Mouse (Mus musculus) gastrocnemius, postnatal 25 days (tissue): ENCODE results near the gene Vps37b. TPM values are rescaled to one million over a fixed set of nuclear protein-coding genes. Genes with fewer than 3 reads are reported as not detected.
"Not testable (repeated sequence)": the region's sequence is repeated elsewhere in the genome, so short reads cannot be mapped to it uniquely, and the experiment has no call there.

ENCODE experiments used
- DNase-seq: peaks from one replicate; pipeline ENCODE4 v3.0.0; 2022
- long read RNA-seq, 2 experiments: library from polyadenylated mRNA; stranded (forward); transcript quantifications; one replicate each; pipeline ENCODE4 v2.0.0; 2021
- total RNA-seq, 2 experiments: library from RNA; stranded (reverse); gene quantifications; 1 replicate in 1 of 2; 2 replicates in 1 of 2; pipeline ENCODE4 v1.2.3; 2021

Vps37b gene
- 1 to 10 TPM; 4.2 to 6.3 TPM for total RNA-seq
- long read RNA-seq, experiment 1, partial matches to known transcripts: 0 of 74 reads
- long read RNA-seq, experiment 1, other reads (novel, unspliced or antisense): 70 of 74 reads
- long read RNA-seq, experiment 2, transcript Vps37b-201 (4 exons, 2,522 nt): major isoform, 13 of 41 reads
- long read RNA-seq, experiment 2, partial matches to known transcripts: 0 of 41 reads
- long read RNA-seq, experiment 2, other reads (novel, unspliced or antisense): 28 of 41 reads

DNA sequence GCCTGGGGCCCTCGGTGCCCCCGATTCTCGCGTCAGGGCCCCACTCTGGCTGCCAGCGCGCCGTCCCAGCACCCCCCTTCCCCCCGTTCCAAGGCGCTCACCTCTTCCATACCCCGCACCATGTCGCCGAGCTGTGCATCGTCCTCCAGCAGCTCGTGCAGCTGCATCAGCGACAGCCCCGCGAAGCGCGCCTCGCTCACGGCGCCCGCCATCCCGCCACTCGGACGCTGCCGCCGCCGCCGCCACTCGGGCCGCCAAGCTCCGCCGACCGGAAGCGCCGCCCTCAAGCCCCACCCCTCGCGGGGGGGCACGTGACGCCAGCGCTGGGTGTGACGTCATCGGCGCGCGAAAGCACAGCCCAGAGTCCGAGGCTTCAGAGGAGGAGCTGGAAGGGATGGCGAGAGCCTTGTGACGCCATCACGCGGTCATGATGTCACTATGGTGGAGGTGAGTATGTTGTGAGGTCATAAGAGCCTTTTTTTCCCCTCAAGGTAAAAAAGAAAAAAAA, at the start of gene Vps37b:
Gene Vps37b (minus strand): TSS at position 270 of the 508 bp plus-strand sequence.
- DNase-seq: peak; percentile 77

DNA sequence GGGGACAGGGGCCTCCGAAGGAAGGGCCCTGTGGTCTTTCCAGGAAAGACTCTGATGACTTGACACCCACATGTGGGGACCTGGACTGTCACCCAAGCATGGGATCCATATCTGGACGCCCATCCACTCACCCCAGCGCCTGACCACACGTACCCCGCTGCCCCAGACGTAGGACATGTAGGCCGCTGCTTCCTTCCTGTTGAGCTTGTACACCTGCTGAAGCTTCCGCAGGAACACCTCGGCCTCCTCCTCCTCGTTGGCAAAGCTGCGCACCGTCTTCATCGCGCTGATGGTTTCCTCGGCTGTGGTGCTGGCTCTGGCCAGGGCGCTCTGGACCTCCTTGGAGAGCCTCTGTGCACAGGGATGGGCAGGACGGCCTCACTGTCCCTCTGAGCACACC, 47.8 kb upstream of the Vps37b start:
- no peak for DNase-seq

DNA sequence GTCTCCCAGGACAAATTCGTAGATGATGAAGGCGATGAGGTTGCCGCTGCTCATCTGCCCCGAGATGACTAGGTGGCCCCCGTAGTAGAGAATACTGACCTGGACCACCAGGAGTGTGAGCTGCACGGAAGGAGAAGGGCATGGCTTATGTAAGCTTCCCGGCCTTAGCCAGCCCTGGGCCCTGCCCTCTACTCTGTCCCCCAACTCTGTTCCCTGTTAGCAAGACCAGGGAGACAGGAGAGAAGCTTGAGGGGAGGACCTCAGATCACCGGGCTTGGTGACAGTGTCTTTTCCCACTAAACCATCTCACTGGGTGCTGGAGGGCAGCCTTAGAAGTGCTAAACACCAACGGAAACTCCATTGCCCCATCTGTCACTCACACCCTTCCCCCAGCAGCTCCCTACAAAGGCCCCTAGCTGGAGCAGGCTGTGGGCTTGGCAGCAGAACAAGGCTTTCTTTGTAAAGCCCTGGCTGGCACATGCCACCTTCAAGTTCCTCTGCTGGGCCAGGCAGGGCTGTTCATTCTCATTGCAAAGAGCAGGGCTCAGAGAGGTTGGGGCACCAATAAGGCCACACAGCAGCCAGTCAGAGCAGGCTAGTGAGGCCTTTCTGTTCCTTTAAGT, 46.8 kb upstream of the Vps37b start:
- DNase-seq: no peak

DNA sequence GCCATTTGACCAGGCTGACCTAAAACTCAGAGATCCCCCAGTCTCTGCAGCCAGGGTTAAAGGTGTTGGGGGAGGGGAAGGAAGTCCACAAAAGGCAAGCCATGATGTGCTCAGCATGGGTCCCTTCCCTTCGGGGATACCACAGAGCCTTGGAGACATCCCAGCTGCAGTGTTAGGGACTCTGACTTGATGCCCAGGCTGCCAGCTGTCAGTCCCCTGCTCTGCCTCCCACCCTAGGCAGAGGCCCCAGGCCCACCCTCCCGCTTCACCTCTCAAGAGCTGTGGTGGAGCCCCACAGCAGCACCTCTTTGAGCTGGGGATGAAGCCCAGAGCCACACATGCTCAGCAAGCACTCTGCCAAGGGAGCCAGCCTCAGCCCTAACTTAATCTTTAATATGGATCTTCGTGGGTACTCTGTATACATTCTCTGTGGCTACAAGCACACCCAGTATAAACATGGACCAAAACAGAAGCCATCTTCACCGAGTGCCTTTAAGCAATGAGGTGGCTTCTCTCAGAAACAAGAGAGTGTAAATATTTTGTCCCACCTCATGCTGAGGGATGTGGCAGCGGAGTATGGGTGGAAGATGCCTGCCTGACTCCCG, 45.9 kb upstream of the Vps37b start:
- no peak for DNase-seq

DNA sequence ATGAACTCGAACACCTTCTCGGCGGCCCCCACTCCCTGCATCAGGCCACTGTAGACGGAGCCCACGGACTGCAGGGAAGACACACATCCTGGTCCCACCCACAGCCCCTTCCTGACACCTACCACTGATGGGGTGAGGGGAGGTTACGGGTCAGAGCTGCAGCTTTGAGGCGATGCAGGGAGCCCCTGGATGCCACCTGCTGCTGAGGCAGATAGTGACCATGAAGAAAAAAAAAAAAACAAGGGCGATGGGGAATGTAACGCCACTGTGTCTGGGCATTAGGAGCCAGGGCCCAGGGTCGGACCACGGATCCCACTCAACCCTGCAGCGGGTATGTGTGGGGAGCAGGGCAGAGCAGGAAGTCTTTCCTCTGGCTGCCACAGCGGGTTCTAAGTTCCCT, 45.2 kb upstream of the Vps37b start:
- no peak for DNase-seq

DNA sequence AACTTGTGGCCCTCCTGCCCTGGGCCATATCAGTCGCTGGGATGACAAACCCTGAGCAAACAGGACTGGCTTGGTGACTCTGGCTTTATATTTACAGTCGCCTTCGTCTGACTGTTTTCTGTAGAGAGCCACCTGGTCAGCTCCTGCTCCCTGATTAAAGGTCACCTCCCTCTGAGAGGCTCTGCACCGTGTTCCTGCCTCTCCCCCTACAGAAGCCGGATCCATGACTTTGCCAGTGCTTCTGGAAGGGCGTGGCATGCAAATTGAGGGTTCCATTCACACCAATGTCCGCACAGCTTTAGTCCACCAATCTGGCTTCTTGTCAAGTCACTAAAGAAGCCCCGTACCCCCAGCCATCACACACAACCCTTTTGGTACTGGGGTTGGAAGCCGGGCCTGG, 44.5 kb upstream of the Vps37b start:
- no peak for DNase-seq

DNA sequence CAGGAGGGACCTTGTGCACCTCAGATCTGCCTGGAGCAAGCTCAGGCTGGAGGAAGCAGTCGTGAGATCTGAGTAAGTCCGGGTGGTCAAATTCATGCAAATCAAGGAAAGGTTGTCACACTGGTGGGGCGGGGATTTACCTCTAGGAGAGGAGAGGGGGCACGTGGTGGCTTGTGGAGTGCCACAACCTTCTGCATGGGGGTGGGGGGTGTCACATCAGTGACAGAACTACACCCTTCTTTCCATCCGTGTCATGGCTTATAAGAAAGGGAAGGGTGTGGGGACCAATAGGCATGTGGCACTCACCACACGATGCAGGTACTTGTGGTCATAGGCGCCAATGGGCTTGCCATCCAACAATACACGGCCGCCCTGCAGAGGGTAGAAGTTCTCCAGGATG, 43.6 kb upstream of the Vps37b start:
- DNase-seq: no peak

DNA sequence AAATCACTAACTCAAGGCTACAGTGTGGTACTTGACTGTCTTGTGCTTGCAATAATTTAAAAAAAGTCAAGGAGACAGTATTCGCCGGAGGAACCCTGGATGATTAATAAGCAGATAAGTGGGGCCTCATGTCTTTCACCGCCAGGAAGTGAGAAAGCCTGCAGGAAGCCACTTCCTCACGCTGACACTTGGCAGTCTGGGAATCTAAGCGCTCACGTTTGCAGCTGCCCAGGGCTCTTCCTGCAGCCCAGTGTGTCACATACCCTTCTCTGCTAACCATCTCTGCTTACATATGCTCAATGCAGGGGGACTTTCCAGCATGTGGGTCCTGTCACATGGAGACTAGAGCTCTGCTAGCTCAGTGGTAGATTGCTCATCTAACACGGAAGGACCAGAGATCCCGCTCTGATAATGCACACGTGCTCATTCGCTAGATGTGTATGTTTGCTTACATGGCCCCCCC, 42.8 kb upstream of the Vps37b start:
- DNase-seq: no peak

DNA sequence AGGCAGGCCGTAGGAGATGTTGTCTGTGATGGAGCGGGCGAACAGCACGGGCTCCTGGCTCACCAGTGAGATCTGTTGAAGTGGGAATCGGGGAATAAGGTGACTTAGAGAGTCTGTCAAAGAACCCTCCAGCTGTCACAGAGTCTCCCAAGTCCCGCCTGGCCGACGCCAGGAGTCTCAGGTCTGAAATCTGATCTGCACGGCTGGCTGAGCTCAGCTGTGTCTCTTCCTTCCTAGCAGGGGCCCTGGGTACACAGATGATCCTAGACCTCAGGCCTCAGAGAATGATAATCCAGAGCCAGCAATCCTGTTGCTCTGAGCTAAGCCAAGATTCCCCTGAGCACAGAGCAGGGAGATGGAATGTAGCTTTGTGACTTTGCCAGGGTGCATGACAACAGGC, 41.6 kb upstream of the Vps37b start:
- peak; percentile 71 for DNase-seq

DNA sequence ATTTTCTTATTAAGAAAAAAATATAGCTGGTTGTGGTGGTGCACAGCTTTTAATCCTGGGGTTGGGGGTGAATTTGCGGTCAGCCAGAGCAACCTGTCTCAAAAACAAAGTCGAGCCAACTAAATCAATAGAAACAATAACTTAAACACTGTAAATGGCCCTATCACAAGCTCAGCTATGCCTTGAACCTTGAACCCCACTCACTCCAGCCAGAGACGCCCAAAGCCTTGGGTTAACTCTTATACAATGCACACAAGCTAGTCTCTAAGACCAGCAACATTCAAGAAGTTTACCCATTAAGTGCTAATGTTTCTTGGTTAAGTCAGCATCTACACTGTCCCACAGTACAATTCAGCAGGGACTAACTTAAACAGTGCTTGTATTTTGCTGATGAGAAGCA, 37.6 kb upstream of the Vps37b start:
- no peak for DNase-seq

DNA sequence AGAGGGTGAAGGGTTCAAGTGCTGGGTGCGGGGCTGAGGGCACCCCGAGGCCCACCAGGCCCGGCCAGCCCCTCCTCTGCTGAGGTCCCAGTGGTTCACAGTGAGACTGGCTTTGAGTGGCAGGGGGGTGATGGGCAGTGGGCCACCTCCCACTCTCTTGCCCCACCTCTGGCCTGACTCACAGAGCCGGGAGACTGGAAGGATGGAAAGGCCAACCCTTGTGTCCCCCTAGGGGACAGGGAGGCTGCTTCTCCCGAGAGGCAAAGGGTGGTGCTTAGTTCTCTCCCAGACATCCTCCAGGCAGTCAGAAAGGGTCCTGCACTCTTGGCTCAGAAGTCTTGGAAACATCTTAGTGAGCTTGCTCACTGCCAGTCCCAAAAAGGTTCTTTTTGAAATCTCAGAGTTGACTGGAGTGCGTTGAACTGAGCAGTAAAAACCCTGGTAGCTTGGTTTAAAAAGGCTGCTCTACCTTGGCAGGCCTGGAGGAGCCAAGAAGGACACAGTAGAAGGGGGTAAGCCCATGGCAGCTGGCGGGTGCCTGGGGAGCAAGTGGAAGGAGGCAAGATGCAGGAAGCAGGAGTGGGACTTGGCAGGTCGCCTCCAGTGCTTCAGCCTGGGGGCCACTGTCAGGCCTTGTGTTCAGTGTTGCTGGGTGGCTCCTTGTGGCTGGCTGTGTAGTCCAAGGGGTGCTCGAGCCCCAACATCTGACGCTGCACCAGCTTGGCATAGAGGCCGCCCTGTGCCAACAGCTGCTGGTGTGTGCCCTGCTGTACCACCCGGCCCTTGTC, 30.2 kb upstream of the Vps37b start:
- DNase-seq: no peak

DNA sequence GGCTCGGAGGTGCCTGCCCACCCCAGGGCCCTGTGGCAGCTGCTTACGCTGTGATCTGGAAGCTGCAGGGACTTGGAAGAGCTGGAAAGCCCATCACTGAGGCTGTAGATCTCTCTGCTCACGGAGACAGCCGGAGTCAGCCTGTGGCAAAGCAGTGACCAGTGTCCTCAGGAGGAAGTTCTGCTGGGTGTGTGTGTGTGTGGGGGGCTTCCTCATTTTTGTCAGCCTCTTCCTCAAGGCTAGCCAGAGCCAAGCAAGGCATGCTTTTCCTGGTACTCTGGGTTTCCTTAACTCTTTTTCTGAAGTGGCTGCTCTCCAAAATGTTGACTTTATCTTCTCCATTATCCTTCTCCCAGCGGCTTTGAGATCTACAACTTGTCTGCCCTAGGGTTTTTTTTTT, 27.6 kb upstream of the Vps37b start:
- no peak for DNase-seq

DNA sequence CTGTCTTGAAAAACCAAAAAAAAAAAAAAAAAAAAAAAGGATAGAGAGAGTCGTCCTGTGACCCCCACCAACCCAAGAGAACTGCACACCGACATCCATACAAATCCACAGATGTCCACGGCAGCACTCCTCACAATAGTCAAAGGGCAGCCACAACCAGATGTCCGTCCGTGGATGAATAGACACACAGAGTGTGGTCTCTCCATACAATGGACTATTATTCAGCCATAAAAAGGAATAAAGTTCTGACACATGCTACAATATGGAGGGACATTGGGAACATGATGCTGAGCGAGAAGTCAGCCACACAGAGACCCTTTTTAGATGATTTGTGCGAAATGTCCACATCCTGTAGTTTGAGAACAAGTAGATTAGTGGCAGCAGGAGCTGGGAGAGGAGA, 26.7 kb upstream of the Vps37b start:
- no peak for DNase-seq

DNA sequence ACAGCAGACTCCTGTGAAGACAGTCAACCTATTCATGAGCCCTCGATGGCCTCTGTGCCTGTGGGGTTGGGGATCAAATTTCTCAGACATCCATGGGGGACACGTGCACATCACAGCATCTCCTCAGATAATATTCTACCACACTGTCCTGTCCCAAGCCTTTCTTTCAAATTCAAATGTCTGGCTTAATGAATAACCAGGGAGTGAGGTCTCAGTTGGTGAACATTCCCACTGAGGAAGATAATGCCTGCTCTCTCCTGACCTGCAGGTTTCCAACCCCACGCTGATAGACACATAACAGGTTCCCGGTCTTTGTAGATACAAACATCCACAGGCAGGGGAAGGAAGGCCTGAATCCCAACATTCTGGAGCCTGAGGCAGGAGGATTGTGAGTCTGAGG, 24.9 kb upstream of the Vps37b start:
- no peak for DNase-seq

DNA sequence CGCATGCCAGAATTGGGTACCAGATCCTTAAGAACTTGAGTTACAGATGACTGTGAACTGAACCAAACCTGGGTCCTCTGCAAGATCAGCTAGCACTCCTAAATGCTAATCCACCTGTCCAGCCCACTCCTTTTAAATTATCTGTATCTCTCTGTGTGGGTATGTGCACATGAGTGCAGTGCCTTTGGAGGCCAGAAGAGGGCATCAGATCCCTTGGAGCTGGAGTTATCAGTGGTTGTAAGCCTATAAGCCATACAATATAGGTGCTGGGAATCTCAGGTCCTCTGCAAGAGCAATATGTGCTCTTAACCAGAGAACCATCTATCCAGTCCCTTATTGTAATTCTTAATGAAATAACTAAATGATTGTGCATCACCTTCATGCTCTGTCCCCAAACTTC, 24.1 kb upstream of the Vps37b start:
- DNase-seq: no peak

DNA sequence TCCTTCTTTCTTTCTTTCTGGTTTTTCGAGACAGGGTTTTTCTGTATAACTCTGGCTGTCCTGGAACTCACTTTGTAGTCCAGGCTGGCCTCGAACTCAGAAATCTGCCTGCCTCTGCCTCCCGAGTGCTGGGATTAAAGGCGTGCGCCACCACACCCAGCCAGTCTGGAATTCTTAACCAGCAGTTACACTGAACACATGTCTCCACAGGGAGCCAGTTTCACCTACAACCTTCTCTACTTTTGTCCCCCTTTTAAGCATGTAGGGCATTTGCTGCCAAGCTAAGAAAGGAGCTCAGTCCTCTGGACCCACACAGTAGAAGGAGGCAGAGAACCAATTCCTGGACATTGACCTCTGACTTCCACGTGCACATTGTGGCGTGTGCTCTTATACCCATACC, 20.6 kb upstream of the Vps37b start:
- not testable (repeated sequence) for DNase-seq

DNA sequence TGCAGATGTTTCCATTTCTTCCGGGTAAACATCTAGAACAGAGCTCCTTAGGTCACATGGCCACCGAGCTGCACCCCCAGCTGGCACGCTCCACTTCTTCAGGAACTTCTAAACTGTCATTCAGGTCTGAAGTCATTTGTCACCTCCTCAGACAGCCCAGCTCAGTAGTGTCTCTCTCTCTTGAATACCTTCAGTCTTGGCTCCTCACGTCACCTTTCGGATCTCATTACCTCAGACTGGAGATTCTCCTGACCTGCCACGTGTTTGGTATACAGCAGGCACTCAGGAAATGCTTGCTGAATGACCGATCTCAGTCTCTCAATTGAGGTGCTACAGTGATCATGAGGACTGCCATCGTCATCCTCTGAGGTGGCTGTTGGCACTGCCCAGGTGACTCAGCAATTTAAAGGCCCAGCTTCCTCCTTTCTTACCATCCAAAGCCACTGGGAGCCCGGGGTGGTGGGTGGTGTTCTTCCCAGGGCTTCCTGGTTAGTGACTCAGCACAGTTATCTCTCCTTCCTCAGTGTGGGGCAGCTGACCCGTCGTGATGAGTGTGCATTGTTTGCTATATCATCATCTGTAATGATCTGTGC, 19.9 kb upstream of the Vps37b start:
- DNase-seq: no peak

DNA sequence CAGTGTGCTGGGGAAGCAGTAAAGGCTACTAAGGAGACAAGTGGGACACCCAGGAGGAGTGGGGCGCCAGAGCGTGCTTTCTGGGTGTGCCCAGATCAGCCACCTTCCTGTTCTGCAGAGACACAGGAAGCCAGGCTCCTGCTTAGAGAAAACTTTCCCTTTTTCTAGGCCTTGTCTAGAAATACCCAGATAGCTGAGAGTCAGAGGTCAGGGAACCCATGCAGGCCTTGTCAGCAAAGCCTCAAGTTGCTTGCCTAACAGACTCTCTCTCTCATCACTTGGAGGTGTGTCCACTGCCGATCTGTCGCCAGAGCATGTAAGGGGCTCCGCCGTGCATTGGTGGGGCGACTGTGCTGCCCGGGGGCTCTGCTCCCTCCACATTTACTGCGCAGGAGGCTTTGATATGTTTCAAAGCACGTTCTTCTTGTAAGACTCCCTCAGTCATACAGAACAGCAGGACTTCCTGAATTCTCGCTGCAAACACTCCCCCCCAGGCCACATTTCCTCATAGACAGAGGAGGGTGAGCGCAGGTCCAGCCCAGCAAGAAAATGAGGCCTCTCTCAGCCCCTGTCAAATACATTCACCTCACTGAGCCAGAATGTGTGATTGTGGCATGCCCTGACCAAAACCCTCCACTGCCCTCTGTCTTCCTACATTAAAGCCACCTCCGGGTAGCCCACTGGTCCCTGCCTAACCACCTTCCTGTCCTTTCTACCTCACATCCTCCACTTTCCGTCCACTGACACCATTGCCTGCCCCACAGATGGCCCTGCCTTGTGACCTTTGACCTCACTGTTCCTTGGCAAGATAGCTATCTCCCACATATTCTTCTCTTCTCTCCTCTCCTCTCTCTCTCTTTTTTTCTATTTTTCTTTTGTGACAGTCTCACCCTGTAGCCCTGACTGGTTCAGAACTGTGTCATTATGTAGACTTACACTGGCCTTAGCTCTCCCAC, 18.3 kb upstream of the Vps37b start:
- DNase-seq: no peak

DNA sequence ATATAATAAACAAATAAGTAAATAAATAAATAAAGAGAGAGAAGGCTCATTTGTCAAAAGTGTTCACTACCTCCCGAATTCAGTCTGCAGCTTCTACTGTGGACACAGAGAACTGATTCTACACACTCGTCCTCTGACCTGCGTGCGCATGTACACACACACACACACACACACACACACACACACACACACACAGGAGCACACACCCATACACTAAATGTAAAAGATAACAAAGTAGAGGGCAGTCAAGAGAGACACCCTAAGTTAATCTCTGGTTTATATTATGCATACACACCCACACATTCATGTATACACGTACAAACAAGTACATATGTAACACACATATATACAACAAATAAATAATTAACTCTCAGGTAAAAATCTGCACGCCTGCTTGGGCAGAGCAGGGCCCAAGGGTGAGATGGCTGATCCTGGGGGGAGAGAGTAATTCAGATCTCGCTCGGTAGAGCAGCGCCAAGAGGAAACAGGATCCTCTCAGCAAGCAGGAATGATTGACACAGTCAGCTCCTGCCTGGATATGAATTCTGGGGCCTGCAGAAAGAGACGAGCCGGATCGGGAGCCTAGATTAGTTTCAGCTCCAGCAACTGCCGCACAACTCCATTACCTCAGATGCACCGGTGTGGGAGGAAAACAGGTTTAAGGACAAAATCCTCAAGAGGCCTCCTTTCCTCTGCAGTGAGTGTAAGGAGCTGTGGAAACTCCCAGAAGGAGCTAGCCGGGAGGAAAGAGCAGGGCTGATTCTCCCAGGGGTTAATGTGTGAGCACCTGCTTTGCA, 17.4 kb upstream of the Vps37b start:
- DNase-seq: no peak

DNA sequence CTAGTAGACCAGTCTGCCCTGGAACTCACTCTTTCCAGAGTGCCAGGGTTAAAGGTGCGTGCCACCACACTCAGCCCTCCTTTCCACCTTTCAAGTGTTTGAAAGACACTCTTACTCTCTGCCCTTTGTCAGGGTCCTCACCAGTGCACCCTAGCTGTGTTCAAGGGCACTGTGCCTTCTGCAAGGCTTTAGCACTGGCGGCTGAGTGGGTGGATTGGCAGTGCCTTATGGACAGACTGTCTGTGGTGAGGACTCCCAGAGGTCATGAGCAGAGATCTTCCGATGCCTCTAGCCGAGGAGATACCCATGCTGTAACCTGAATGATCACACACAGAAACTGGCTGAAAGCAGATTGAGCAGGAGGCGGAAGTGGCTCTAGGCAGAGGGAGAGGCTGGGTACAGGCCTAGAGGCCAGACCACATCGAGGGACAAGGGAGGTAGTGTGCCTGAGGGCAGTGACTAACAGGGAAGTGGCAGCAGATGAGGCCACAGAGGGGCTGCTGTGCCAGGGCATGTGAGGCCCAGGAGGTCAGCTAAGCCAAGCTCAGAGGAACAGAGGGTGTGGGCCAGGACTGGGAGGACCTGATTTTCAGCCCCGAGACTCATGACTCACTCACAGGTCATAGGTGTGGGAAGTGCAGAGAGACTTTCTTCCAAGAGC, 14.8 kb upstream of the Vps37b start:
- no peak for DNase-seq
